Mouse (Mus musculus): ENCODE results near the gene Yod1. TPM values are rescaled to one million over a fixed set of nuclear protein-coding genes. Genes with fewer than 3 reads are reported as not detected.
A peak's percentile ranks its signal among the peaks of the same experiment; 100 is the strongest.

The Yod1 gene
- polyA plus RNA-seq, 1 experiment from 2014 or later, result 20.5 TPM

DNA sequence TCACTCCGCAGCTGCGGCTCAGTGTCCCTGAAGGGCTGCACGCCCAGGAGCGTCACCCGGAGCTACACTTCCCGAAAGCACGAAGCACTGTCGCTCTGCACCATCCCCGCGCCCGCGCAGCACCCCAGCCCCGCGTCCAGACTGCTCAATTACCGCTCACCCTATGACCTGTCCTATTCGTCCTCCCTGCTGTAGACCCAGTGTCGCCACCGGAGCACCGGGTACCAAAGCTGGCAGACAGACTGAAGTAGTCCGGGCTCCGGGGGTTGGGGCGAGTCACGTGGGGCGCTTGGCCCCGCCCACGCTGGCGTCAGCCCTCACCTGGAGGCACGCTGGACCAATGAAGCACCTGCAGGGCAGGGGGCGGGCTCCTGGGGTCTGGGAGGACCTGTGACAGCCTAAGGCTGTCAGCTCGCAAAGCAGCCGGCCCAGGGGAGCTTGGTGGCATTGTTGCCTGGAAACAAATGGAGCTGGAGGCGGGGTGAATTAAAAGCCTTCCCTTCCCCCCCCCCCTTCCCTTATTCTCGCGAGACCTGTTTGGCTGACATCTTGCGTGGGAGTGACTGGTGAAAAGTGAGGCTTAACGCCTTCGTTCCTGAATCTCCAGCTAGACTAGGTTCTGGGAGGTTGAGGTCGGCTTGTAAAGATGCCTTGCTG lies 1.4 kb upstream of the Yod1 start, which contains the start of gene Gm29427:
Gene Gm29427, minus strand, starts transcription at position 239 of the 657 bp plus-strand sequence.
- peaks cover 31% of the 10 kb centered on the region for H3K4me1 ChIP-seq (replicated peaks)
- H3K9me3 ChIP-seq, result no peaks in the 10 kb centered on the region
- H3K27me3 ChIP-seq, result 0 out of 2 replicates have a peak, but pooled peaks cover 2% of the 10 kb centered on the region
- peak; percentile 96 for ATAC-seq
- H3K4me3 ChIP-seq (replicated peaks), result peak within 1 kb of the TSS; percentile 87
- under 1% methylated on average over 38 of the region's 38 CpGs for WGBS
- no peaks in the 10 kb centered on the region for H3K36me3 ChIP-seq
- peak within 1 kb of the TSS; percentile 76 for H3K27ac ChIP-seq
- H3K9ac ChIP-seq (replicated peaks), result peak within 1 kb of the TSS; percentile 96
- H3K4me2 ChIP-seq (replicated peaks), result peak within 1 kb of the TSS; percentile 98

- Histone ChIP-seq H3K27ac (peak overlapping the region; percentile 76), H3K4me3 (replicated peaks) (peak overlapping the region; percentile 87), H3K4me1 (replicated peaks) (peaks cover 35% of the 10 kb centered on the region), H3K9me3 (no peaks in the 10 kb centered on the region), H3K36me3 (no peaks in the 10 kb centered on the region), H3K27me3 (0 out of 2 replicates have a peak, but pooled peaks cover 2% of the 10 kb centered on the region), H3K4me2 (replicated peaks) (peak overlapping the region; percentile 98), H3K9ac (replicated peaks) (peak overlapping the region; percentile 96)
- 1% methylated on average over 3 of the region's 3 CpGs for WGBS
- no peak; the same call in 1 of the 2 replicates for ATAC-seq
Observed at GRCm38 (mm10) chr1:130716218-130716512, 962 bp upstream of the Yod1 start.

DNA sequence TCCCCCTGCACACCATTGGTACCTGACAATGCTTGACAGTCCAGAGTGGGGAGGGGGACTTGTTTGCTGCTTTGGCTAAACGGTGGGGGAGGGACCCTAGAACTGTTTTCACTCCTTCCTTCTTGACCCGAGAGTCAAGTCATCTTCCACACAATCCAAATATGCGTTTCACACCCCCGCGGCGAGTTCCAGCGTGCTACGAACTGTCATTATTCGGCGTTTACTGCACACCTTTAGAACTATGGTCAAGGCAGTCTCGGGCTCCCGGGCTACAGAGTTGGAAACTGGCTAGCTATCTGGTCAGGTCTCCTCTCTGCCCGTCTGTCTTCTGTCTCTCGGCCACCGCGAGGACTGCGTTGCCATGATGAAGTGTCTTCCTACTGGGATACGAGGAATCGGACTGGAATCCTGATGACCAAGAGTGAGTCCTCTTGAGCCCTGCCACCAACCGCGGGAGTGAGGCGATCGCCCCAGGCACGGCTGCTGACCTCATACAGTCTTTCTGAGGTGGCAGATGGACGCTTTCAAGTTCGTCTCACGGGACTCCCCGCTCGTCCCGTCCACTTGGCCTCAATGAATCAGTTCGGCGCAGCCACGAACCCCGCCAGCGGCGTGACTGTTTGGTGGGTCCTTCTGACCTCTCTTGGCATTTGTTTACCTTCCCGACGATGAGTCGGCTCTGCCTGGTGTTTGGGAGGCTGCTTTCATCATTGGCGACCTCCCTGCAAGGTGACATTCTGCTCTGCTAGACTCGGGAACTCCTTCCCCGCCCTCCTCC lies 425 bp upstream of the Yod1 start:
- H3K9me3 ChIP-seq, result no peaks in the 10 kb centered on the region
- H3K27me3 ChIP-seq, result 0 out of 2 replicates have a peak, but pooled peaks cover 2% of the 10 kb centered on the region
- peak overlapping the region; percentile 96 for H3K9ac ChIP-seq (replicated peaks)
- peak overlapping the region; percentile 76 for H3K27ac ChIP-seq
- H3K36me3 ChIP-seq, result no peaks in the 10 kb centered on the region
- H3K4me1 ChIP-seq (replicated peaks), result peaks cover 35% of the 10 kb centered on the region
- whole genome bisulfite sequencing, result under 1% methylated on average over 42 of the region's 42 CpGs
- peak overlapping the region; percentile 98 for H3K4me2 ChIP-seq (replicated peaks)
- peak; percentile 8 for ATAC-seq
- peak overlapping the region; percentile 87 for H3K4me3 ChIP-seq (replicated peaks)

GRCm38 (mm10) chr1:130724206-130724605 lies 7.1 kb downstream of the Yod1 start:
- H3K4me2 ChIP-seq (replicated peaks), result no peak overlapping the region
- H3K9ac ChIP-seq (replicated peaks), result no peak overlapping the region
- 97% methylated on average over 5 of the region's 5 CpGs for WGBS

DNA sequence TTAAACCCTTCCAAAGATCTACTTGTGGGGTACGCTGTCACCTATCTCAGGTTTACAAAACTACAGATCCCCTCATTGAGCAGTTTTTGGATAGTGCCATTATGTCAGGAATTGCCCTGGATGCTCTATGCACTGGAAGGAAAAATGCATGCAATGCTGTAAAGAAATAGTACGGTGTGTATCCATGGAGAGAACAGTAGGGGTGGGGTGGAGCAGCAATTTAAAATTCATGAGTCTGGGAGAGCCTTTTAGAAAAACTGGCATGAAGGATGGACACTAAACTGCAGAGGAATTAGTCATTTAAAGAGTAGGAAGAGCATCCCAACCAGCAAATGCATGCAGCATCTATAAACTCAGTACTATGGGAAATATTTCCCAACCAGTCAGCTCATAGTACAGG lies 9.3 kb downstream of the Yod1 start:
- H3K4me2 ChIP-seq (replicated peaks), result no peak overlapping the region
- no peaks in the 10 kb centered on the region for H3K36me3 ChIP-seq
- no peak overlapping the region for H3K4me3 ChIP-seq (replicated peaks)
- no peak overlapping the region for H3K27ac ChIP-seq
- H3K4me1 ChIP-seq (replicated peaks), result 0 out of 2 replicates have a peak, but pooled peaks cover 6% of the 10 kb centered on the region
- H3K27me3 ChIP-seq, result no peaks in the 10 kb centered on the region
- 60% methylated on average over 2 of the region's 2 CpGs for WGBS
- H3K9me3 ChIP-seq, result no peaks in the 10 kb centered on the region
- ATAC-seq, result no peak
- H3K9ac ChIP-seq (replicated peaks), result no peak overlapping the region

More at GRCm38 (mm10) chr1:130724206-130724605, 7.1 kb downstream of the Yod1 start:
- Histone ChIP-seq H3K4me3 (replicated peaks) (no peak overlapping the region), H3K4me1 (replicated peaks) (peaks cover 16% of the 10 kb centered on the region), H3K9me3 (no peaks in the 10 kb centered on the region), H3K27me3 (no peaks in the 10 kb centered on the region), H3K36me3 (no peaks in the 10 kb centered on the region), H3K27ac (no peak overlapping the region)
- no peak for ATAC-seq

- no peak overlapping the region for H3K4me2 ChIP-seq (replicated peaks)
- H3K9me3 ChIP-seq, result no peaks in the 10 kb centered on the region
- no peak overlapping the region for H3K27ac ChIP-seq
- no peaks in the 10 kb centered on the region for H3K27me3 ChIP-seq
- no peak overlapping the region for H3K4me3 ChIP-seq (replicated peaks)
- WGBS, result 70% methylated on average over 1 of the region's 1 CpGs
- no peak for ATAC-seq
- no peak overlapping the region for H3K9ac ChIP-seq (replicated peaks)
- 0 out of 2 replicates have a peak, but pooled peaks cover 12% of the 10 kb centered on the region for H3K4me1 ChIP-seq (replicated peaks)
- H3K36me3 ChIP-seq, result no peaks in the 10 kb centered on the region
Observed at GRCm38 (mm10) chr1:130728070-130728469, 10.9 kb downstream of the Yod1 start.

DNA sequence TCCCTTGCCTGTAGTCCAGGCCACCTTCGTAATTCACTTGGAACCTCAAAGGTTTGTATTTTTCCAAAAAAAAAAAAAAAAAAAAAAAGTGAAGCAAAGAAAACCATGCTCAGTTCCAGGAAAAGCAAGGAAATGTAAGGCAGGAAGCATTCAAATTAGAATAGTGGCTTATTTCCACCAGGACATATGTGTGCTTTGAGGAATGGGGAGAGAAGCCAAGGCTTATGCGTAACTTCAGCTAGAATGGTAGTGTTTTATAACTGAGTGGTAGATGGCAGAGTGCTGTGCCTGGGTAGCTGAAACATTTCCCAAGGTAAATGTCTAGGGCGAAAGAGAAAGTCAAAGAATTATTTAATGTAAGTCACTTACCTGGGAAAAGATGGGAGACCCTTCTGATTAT lies 11.6 kb downstream of the Yod1 start:
- 91% methylated on average over 3 of the region's 3 CpGs for WGBS
- ATAC-seq, result no peak
- Histone ChIP-seq H3K9me3 (no peaks in the 10 kb centered on the region), H3K27me3 (no peaks in the 10 kb centered on the region), H3K4me3 (replicated peaks) (no peak overlapping the region), H3K4me1 (replicated peaks) (0 out of 2 replicates have a peak, but pooled peaks cover 12% of the 10 kb centered on the region), H3K4me2 (replicated peaks) (no peak overlapping the region), H3K27ac (no peak overlapping the region), H3K36me3 (no peaks in the 10 kb centered on the region), H3K9ac (replicated peaks) (no peak overlapping the region)

DNA sequence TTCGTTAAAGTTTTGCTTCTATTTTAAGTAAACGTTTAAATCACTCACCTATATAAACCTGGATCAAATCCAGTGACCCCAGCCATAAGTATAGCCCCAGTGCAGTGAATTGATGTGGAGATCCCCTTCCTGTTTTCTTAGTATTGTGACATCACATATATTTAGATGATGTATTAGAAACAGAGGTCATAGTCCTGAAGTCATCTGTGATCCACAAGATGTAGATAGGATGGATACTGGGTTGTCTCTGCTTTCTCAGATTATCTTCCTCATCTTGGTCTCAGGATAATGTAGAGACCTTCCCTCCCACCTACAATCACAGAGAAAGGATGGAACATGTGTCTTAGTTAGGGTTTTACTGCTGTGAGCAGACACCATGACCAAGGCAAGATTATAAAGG lies 12.0 kb downstream of the Yod1 start, which contains the start of gene Pfkfb2:
Gene Pfkfb2, minus strand, starts transcription at position 101 of the 400 bp plus-strand sequence.
- no peaks in the 10 kb centered on the region for H3K27me3 ChIP-seq
- no peak for ATAC-seq
- H3K4me3 ChIP-seq (replicated peaks), result no peak within 1 kb of the TSS
- no peak within 1 kb of the TSS for H3K4me2 ChIP-seq (replicated peaks)
- no peaks in the 10 kb centered on the region for H3K9me3 ChIP-seq
- WGBS, result 89% methylated on average over 2 of the region's 2 CpGs
- 0 out of 2 replicates have a peak, but pooled peaks cover 12% of the 10 kb centered on the region for H3K4me1 ChIP-seq (replicated peaks)
- H3K27ac ChIP-seq, result no peak within 1 kb of the TSS
- no peak within 1 kb of the TSS for H3K9ac ChIP-seq (replicated peaks)
- H3K36me3 ChIP-seq, result no peaks in the 10 kb centered on the region

- Histone ChIP-seq H3K27ac (no peak within 1 kb of the TSS), H3K9ac (replicated peaks) (no peak within 1 kb of the TSS), H3K4me2 (replicated peaks) (peak within 1 kb of the TSS; percentile 3; the same call in 1 of the 2 replicates), H3K36me3 (no peaks in the 10 kb centered on the region), H3K9me3 (no peaks in the 10 kb centered on the region), H3K27me3 (no peaks in the 10 kb centered on the region), H3K4me1 (replicated peaks) (0 out of 2 replicates have a peak, but pooled peaks cover 6% of the 10 kb centered on the region), H3K4me3 (replicated peaks) (no peak within 1 kb of the TSS)
- WGBS, result 7% methylated on average over 10 of the region's 10 CpGs
- peak; percentile 50; the same call in 1 of the 2 replicates for ATAC-seq
Observed at GRCm38 (mm10) chr1:130731741-130732337, 14.7 kb downstream of the Yod1 start, which contains the start of gene AA986860. AA986860 (plus strand) TSS chr1:130731976.

DNA sequence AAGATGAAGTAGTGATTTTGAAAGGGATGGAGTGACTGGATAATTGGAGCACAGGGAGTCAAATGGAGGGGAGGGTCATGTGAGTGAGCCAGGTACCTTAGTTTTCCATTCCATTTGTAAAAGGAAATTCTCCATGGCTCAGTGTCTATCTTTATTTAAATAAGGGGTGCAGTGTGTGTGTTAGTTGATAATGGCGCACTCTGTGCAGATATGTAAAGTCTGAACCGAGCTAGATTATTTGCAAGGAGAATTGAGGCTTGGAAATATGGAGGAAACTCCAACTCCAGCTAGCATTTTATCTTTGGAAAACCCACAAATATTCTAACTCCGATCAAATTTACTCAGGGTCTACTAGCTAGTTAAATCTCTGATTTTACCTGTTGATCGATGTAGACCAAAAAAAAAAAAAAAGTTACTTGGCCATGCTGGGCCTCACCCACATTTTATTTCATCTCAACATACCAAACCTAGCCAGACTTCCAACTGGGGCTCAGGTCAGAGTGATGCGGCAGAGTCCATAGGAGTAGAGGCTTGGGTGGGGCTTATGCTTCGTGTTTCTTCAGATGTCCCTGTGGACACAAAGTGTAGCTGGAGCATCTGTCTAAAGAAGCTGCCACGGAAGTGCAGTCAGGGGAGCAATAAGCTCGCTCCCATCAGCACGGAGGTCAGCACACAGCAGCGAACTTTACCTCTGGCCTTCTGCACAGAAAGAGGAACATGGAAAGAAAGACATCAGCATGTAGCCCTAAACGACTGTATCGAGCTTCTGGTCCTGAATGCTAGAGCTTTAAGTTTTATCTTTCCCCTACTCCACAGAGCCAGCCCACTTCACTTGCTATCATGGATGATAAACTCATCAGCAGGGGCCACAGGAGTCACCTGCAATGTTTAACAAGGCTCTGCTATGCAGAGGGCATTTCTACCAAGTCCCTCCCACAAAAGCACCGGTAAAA lies 15.9 kb downstream of the Yod1 start:
- Histone ChIP-seq H3K4me3 (replicated peaks) (no peak overlapping the region), H3K27ac (no peak overlapping the region), H3K27me3 (no peaks in the 10 kb centered on the region), H3K4me2 (replicated peaks) (no peak overlapping the region), H3K9me3 (no peaks in the 10 kb centered on the region), H3K9ac (replicated peaks) (no peak overlapping the region), H3K36me3 (no peaks in the 10 kb centered on the region), H3K4me1 (replicated peaks) (0 out of 2 replicates have a peak, but pooled peaks cover 8% of the 10 kb centered on the region)
- ATAC-seq, result no peak
- 92% methylated on average over 13 of the region's 13 CpGs for WGBS

DNA sequence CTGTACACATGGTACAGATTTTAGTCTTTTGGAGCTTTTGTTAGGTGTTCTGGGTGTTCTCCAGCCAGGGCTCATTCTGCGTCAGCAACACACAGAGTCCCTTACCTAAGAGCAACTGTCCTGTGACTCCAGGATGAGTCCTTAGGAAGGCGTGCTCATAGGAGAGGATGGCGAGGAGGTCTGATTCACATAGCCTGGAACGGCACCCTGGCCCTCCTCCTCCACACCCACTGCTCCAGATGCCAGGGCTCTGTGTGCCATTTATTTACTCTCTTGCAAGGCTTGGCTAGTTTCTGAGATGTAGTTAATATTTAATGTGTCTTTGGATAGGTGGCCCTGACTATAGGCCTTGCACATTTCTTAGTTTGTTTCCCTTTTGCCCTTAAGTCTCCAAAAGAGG lies 16.5 kb downstream of the Yod1 start:
- Histone ChIP-seq H3K9me3 (no peaks in the 10 kb centered on the region), H3K9ac (replicated peaks) (no peak overlapping the region), H3K4me1 (replicated peaks) (0 out of 2 replicates have a peak, but pooled peaks cover 8% of the 10 kb centered on the region), H3K27me3 (no peaks in the 10 kb centered on the region), H3K27ac (no peak overlapping the region), H3K36me3 (no peaks in the 10 kb centered on the region), H3K4me3 (replicated peaks) (no peak overlapping the region), H3K4me2 (replicated peaks) (no peak overlapping the region)
- WGBS, result 97% methylated on average over 4 of the region's 4 CpGs
- no peak for ATAC-seq

All from midbrain, embryonic 13.5 days (tissue).